Mouse (Mus musculus) CD8-positive naive resting alpha-beta T cell, adult 2 months (primary cell): ENCODE data around the gene Hist1h3f.
"Not testable (repeated sequence)": the region's sequence is repeated elsewhere in the genome, so short reads cannot be mapped to it uniquely, and the experiment has no call there.

ENCODE experiments used
- DNase-seq, 2 experiments: peaks; one replicate each; pipeline ENCODE4 v3.0.0; 2022; ENCODE audit warnings: low read depth in 2 of 2, low spot score in 2 of 2

Hist1h3f gene

GRCm38 (mm10) chr13:23536076-23536822 lies 7.6 kb upstream of the Hist1h3f start:
- DNase-seq: no peak

GRCm38 (mm10) chr13:23537006-23537710 lies 6.7 kb upstream of the Hist1h3f start:
- no peak for DNase-seq

GRCm38 (mm10) chr13:23538249-23538648 lies 5.6 kb upstream of the Hist1h3f start:
- no peak for DNase-seq

- DNase-seq: not testable (repeated sequence)
Observed at GRCm38 (mm10) chr13:23539821-23540220, 4.0 kb upstream of the Hist1h3f start.

- DNase-seq: no peak
Observed at GRCm38 (mm10) chr13:23541497-23541896, 2.4 kb upstream of the Hist1h3f start.

GRCm38 (mm10) chr13:23542225-23542980 lies 1.4 kb upstream of the Hist1h3f start:
- not testable (repeated sequence) for DNase-seq

DNA sequence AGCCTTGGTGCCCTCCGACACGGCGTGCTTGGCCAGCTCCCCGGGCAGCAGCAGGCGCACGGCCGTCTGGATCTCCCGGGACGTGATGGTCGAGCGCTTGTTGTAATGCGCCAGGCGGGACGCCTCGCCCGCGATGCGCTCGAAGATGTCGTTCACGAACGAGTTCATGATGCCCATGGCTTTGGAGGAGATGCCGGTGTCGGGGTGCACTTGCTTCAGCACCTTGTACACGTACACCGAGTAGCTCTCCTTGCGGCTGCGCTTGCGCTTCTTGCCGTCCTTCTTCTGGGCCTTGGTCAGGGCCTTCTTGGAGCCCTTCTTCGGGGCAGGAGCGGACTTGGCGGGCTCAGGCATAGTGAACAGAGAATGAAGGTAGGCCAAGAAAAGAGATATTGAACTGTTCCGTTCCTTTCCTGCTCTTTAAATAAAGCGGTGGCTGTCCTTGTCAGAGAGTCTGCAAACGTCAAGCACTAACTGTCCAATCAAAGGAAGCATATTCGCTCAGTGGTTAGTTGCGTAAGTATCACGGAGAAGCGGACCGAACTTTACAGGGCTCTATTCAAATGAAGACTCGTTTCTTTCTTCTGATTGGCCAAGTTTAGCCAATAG lies 749 bp upstream of the Hist1h3f start, which contains the start of gene Hist1h2bh:
Gene Hist1h2bh (minus strand): TSS at position 394 of the 609 bp plus-strand sequence.
- peak; percentile 61 to 66 for DNase-seq

DNA sequence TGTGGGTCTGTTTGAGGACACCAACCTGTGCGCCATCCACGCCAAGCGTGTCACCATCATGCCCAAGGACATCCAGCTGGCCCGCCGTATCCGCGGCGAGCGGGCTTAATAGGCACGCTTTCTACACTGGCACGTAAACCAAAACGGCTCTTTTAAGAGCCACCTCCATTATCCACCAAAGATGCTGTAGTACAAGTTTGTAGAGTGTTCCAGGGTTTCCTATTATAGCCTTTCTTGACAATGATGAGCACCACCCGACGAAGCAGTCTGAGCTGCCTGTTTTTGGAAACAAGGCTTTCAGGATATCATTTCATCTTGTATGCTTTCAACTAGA lies 902 bp downstream of the Hist1h3f start:
- DNase-seq: peak in 1 of 2 experiments; percentile 53

GRCm38 (mm10) chr13:23546694-23547093 lies 2.8 kb downstream of the Hist1h3f start:
- DNase-seq: no peak

GRCm38 (mm10) chr13:23550761-23551145 lies 6.9 kb downstream of the Hist1h3f start:
- DNase-seq: no peak

DNA sequence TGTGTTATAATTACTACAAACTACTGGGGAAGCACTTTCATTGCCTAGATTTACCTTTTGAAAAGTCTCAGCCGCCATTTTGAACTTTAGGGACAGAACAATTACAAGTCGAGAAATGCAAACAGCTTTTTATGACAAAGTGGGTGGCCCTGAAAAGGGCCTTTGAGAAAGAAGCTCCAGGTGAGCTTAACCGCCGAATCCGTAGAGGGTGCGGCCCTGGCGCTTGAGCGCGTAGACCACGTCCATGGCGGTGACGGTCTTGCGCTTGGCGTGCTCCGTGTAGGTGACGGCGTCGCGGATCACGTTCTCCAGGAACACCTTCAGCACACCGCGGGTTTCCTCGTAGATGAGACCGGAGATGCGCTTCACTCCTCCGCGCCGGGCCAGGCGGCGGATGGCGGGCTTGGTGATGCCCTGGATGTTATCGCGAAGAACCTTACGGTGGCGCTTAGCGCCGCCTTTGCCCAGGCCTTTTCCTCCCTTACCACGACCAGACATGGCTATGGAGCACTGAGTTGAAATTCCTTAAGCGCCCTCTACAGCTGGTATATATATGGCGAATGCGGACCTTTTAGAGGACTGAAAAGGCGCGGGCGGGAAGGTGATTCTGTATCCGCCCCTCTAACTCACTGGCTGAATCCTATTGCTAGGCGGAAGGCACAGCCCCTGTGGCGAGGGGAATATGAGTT lies 7.4 kb downstream of the Hist1h3f start, which contains the start of gene Hist1h4f:
Gene Hist1h4f (minus strand): TSS at position 503 of the 689 bp plus-strand sequence.
- DNase-seq: peak; percentile 61 to 81

- DNase-seq: no peak
Observed at GRCm38 (mm10) chr13:23551931-23552914, 8.4 kb downstream of the Hist1h3f start.

DNA sequence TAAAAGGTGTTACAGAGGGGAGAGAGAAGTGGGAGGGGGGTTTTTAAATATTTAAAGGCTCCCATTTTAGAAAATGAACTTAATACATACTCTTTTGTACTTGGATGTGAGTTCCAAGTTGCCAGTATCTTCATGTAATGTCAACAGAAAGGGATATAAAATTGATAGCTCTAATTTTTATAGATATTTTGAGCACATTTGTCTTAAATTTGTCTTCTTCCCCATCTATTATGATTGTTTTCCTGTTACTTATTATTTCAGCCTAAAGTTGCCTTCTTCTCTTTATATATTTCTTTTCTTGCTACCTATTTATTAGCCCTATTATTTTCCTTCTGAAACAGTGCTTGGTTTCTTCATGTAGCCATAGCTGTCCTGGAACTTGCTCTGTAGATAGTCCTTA lies 9.1 kb downstream of the Hist1h3f start, which contains the start of gene Hist1h1d:
Gene Hist1h1d (plus strand): TSS at position 301 of the 400 bp plus-strand sequence.
- DNase-seq: no peak

DNA sequence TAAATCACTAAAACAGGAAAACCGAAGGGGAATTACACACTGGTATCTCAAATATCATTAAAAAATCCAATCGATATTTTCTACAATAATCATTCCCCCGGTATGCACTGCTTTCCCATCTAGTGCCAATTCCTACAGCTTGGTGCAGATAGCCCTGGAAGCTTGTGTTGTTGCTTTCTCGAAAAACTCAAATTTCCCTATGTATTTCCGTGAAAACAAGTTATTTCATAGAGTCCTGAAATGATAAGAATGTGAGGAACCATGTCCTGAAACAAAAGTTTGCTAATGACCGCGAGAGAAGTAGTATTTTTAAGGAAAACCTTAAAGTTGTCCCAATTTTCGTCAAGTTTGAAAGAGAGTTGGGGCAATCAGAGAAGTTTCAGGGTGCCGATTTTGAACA lies 10.5 kb downstream of the Hist1h3f start:
- DNase-seq: no peak

GRCm38 (mm10) chr13:23554925-23555838 lies 11.3 kb downstream of the Hist1h3f start:
- peak; percentile 30 to 57 for DNase-seq

DNA sequence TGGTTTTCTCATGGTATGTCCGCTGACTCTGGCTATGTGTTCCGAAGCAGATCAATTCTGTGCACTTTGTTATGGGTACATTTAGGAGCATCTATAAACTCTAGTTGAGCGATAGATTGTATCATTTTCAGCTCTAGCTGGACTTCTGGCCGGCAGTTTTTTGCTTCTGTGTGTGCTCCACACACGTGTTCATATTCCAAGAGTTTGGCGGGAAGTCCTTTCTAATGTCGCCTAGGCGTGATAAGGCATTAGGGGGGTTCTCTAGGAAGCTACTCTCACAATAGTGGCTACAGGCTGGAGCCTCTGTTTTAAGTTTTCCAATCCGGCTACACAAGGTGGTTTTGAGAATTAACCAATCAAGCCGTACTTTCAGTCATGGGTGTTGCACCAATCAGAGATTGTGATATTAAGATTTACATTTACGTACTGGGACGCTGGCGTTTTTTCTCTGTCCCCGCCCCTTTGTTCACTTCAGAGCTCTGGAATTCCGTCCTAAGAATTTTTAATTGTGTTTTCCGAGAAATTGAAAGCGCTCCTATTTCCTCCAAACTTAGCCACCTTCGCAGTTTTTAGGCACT lies 12.1 kb downstream of the Hist1h3f start:
- peak; percentile 28 to 57 for DNase-seq

DNA sequence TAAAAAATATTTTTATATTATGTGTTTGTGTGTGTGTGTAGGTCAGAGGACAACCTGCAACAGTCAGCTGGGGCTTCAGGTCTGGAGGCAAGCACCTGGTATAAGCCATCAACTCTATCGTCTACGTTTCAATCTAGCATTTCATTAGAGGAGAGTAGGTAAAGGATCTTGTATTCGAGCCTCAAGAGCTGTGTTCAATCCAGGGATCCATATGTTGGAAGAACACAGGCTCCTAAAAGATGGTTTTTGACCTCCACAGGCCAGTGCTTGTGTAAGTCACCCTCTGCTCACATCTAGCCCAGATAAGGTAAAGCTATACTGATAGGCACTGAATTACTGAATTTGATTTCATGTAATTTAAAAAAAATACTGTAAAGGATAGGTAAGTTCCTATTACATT lies 13.1 kb downstream of the Hist1h3f start:
- DNase-seq: no peak

DNA sequence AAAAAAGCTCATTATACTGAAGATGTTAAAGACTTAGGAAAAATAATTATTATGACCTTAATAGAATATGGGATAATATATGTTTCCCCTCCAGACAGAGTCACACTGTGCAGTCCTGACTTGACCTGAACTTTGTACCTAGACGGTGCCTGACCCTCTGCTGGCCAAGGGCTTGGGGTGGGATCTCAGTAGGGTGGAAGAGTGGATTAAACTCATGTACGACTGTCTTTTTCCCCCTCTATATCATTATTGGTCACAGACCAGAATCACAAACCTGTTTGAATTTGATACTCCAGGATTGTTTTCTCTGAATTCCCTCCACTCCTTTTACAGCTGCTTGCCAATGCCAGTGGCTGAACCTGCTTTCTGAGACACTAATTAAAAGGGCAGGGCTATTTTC lies 16.8 kb downstream of the Hist1h3f start:
- not testable (repeated sequence) for DNase-seq
